In the genomic region with DNA sequence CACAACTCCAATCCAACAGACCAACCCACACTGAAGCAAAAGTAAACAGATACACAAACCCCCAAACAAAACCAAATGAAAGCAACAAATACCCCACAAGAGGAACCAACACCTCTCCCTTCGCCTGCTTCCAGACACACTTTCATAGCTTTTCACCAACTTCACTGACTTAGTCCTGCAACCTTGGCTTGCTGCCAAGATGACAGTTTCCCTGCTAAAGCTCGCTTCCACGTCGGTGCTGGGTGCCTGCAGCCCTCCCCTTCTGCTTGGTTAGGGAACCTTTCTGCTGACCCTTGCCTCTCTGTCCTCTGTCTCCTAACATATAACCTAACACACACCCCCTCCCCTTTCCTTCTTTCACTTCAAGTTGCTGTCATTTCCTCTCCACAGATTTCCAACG, we compare ENCODE assay signal across 8 mouse cellular contexts. TPM values are rescaled to one million over a fixed set of nuclear protein-coding genes. Genes with fewer than 3 reads are reported as not detected.
DNase-seq lines count a peak whose midpoint lies in the region; ATAC-seq and TF ChIP-seq lines count a peak whose summit lies in the region.

No protein-coding gene starts in this region.

- H3K9ac ChIP-seq in limb, embryonic 14.5 days (ENCODE audit: low read depth, low read length, severe bottlenecking), result peak overlapping the region; percentile 92
- no peak overlapping the region for H3K9ac ChIP-seq in midbrain, embryonic 16.5 days (ENCODE audit: low read depth, low read length)

- H3K4me1 ChIP-seq in limb, embryonic 14.5 days (ENCODE audit: control insufficient read depth, insufficient read depth, low read length), result peaks cover 7% of the 10 kb centered on the region
- peaks cover 23% of the 10 kb centered on the region for H3K4me1 ChIP-seq in midbrain, embryonic 16.5 days (ENCODE audit: control insufficient read depth, insufficient read depth, low read length)

- H3K36me3 ChIP-seq in limb, embryonic 14.5 days (ENCODE audit: control insufficient read depth, insufficient read depth, low read length), result no peaks in the 10 kb centered on the region
- no peaks in the 10 kb centered on the region for H3K36me3 ChIP-seq in midbrain, embryonic 16.5 days (ENCODE audit: control insufficient read depth, insufficient read depth, low read length)

- no peak for TF ChIP-seq POLR2A in limb, embryonic 14.5 days (IDR thresholded peaks at IDR 0.05; ENCODE audit: borderline replicate concordance, extremely low read depth, insufficient read depth, insufficient read length)

- no peaks in the 10 kb centered on the region for H3K27me3 ChIP-seq in limb, embryonic 14.5 days (ENCODE audit: control insufficient read depth, insufficient read depth, low read length)
- H3K27me3 ChIP-seq in midbrain, embryonic 16.5 days (ENCODE audit: control insufficient read depth, insufficient read depth, low read depth, low read length), result no peaks in the 10 kb centered on the region

- ATAC-seq in common myeloid progenitor, adult 5-6 weeks (replicated peaks; ENCODE audit: low read depth, poor library complexity, severe bottlenecking), result peak; percentile 10; the same call in 1 of the 2 replicates
- no peak for ATAC-seq in limb, embryonic 14.5 days (ENCODE audit: low FRiP score, low read depth)
- ATAC-seq in midbrain, embryonic 16.5 days, result no peak

- H3K4me2 ChIP-seq in limb, embryonic 14.5 days (replicated peaks; ENCODE audit: low read depth, low read length, severe bottlenecking), result peak overlapping the region; percentile 80
- peak overlapping the region; percentile 97 for H3K4me2 ChIP-seq in midbrain, embryonic 16.5 days (ENCODE audit: low read length)

- 20% methylated on average over 5 of the region's 5 CpGs for WGBS in limb, embryonic 14.5 days
- 48% methylated on average over 5 of the region's 5 CpGs for WGBS in midbrain, embryonic 16.5 days

- H3K9me3 ChIP-seq in limb, embryonic 14.5 days (ENCODE audit: control insufficient read depth, low read length), result no peaks in the 10 kb centered on the region
- no peaks in the 10 kb centered on the region for H3K9me3 ChIP-seq in midbrain, embryonic 16.5 days (replicated peaks; ENCODE audit: control insufficient read depth, low read length, poor library complexity, severe bottlenecking)

- DNase-seq in layer of hippocampus, adult 11-12 months (ENCODE audit: low spot score), result peak; percentile 21
- no peak for DNase-seq in layer of hippocampus, postnatal 25 days (ENCODE audit: extremely low spot score in 1 of 2, low spot score in 1 of 2)
- peak; percentile 67 for DNase-seq in MEL-GATA-1-ER (ENCODE audit: extremely low read depth, low read depth)
- peak; percentile 39 for DNase-seq in heart, postnatal 4 days
- DNase-seq in limb, embryonic 14.5 days (ENCODE audit: low spot score), result peak; percentile 20
- DNase-seq in right cerebral cortex, postnatal 4 days, result no peak

- peak overlapping the region; percentile 98 for H3K4me3 ChIP-seq in limb, embryonic 14.5 days (replicated peaks; ENCODE audit: low read length)
- peak overlapping the region; percentile 100 for H3K4me3 ChIP-seq in midbrain, embryonic 16.5 days (ENCODE audit: low read depth, low read length)

- H3K27ac ChIP-seq in limb, embryonic 14.5 days (replicated peaks; ENCODE audit: low read depth, low read length), result no peak overlapping the region
- no peak overlapping the region for H3K27ac ChIP-seq in midbrain, embryonic 16.5 days (ENCODE audit: low read length)

RNA-seq across cellular contexts. Expression of gene Bod1l, which starts 1.4 kb away (rescaled TPM):
- 10 to 100 TPM; 34.5 to 39.2 TPM for total RNA-seq in layer of hippocampus, postnatal 25 days (2021)
- 50.1 and 53.4 TPM in 2 replicates for total RNA-seq in common myeloid progenitor, adult 5-6 weeks (2017)
- 10 to 100 TPM; 17.0 to 17.8 TPM for total RNA-seq in heart, postnatal 4 days (2021)
- polyA plus RNA-seq in limb, embryonic 14.5 days (2012; rRNA removed), result 8.5 and 11.8 TPM in 2 replicates
- 23.9 and 27.6 TPM in 2 replicates for polyA plus RNA-seq in limb, embryonic 14.5 days (2014; fragmentation: Nextera tagmentation; extraction: Ambion mirVana)
- 26.3 and 28.3 TPM in 2 replicates for polyA plus RNA-seq in midbrain, embryonic 16.5 days (2015; fragmentation: Nextera tagmentation; extraction: Ambion mirVana)

Comparison
In these comparisons a context has a peak if more than half of its experiments do, and no peak if none do; other contexts are left out.
1. DNase-seq: peak in layer of hippocampus, adult 11-12 months (single experiment), MEL-GATA-1-ER (single experiment), heart, postnatal 4 days (single experiment) and limb, embryonic 14.5 days (single experiment); none in layer of hippocampus, postnatal 25 days (0 of 2) and right cerebral cortex, postnatal 4 days (single experiment).